Mouse (Mus musculus) liver, embryonic 14.5 days (tissue): ENCODE results near the gene Foxn3.

Experiments used
- CTCF ChIP-seq: IDR thresholded peaks from 2 replicates; pipeline ENCODE4 v1.5.1; 2016; ENCODE audit warnings: antibody characterized with exemption, low read depth, control low read depth
- EP300 ChIP-seq: IDR thresholded peaks from 2 replicates; pipeline ENCODE4 v1.6.1; 2016; ENCODE audit warnings: antibody characterized with exemption, low read depth

- TF ChIP-seq CTCF = no peak
- TF ChIP-seq EP300 = no peak
Observed at GRCm38 (mm10) chr12:99544262-99545128, 18.9 kb downstream of the Foxn3 start.
